Mouse (Mus musculus) MEL (cell line): Measurements from ENCODE around the gene Prdm16.

ENCODE experiments used
- CHD2 ChIP-seq: IDR thresholded peaks from 2 replicates; pipeline ENCODE4 v1.6.1; 2011; ENCODE audit warnings: low read length, improper control_type of control experiment
- CTCF ChIP-seq, 3 experiments: IDR thresholded peaks in 2 of 3; conservative IDR thresholded peaks in 1 of 3; 2 replicates each; pipeline ENCODE4 v1.5.1; 2011 to 2012; ENCODE audit warnings: low read length in 3 of 3, low read depth in 2 of 3, mild to moderate bottlenecking in 2 of 3, improper control_type of control experiment in 1 of 3, inconsistent platforms in 1 of 3, mixed read lengths in 1 of 3, moderate library complexity in 1 of 3; ENCODE audit not compliant: control insufficient read depth in 1 of 3, insufficient read depth in 1 of 3, poor library complexity in 1 of 3, severe bottlenecking in 1 of 3
- E2F4 ChIP-seq: IDR thresholded peaks from 2 replicates; pipeline ENCODE4 v1.6.1; 2011; ENCODE audit warnings: low read depth, low read length, improper control_type of control experiment, borderline replicate concordance
- EP300 ChIP-seq, 2 experiments: IDR thresholded peaks; 2 replicates each; pipeline ENCODE4 v1.6.1; 2011; ENCODE audit warnings: improper control_type of control experiment in 2 of 2, low read length in 2 of 2, low read depth in 1 of 2, mild to moderate bottlenecking in 1 of 2
- MAFK ChIP-seq: IDR thresholded peaks from 2 replicates; pipeline ENCODE4 v1.6.1; 2011; ENCODE audit warnings: low read depth, mild to moderate bottlenecking, low read length, improper control_type of control experiment, borderline replicate concordance
- POLR2A ChIP-seq, 2 experiments: IDR thresholded peaks; 2 replicates each; pipeline ENCODE4 v1.6.1; 2011 to 2012; ENCODE audit warnings: low read length in 2 of 2, mild to moderate bottlenecking in 2 of 2, control low read depth in 1 of 2, improper control_type of control experiment in 1 of 2, low read depth in 1 of 2, moderate library complexity in 1 of 2; ENCODE audit not compliant: control insufficient read depth in 1 of 2, insufficient read depth in 1 of 2, poor library complexity in 1 of 2
- TCF12 ChIP-seq: IDR thresholded peaks from 2 replicates; pipeline ENCODE4 v1.6.1; 2014; ENCODE audit warnings: low read depth, mild to moderate bottlenecking, inconsistent platforms, low read length, improper control_type of control experiment, moderate library complexity
- ZC3H11A ChIP-seq: IDR thresholded peaks from 2 replicates; pipeline ENCODE4 v1.6.1; 2012; ENCODE audit warnings: low read depth, mild to moderate bottlenecking, inconsistent platforms, low read length, improper control_type of control experiment
- ZNF384 ChIP-seq: IDR thresholded peaks from 2 replicates; pipeline ENCODE4 v1.6.1; 2012; ENCODE audit warnings: low read depth, mild to moderate bottlenecking, inconsistent platforms, low read length, improper control_type of control experiment

- no peak for TF ChIP-seq MAFK
- TF ChIP-seq POLR2A (IDR thresholded peaks at IDR 0.05; ENCODE audit: control insufficient read depth in 1 of 2, insufficient read depth in 1 of 2, low read depth in 1 of 2, low read length in 2 of 2, poor library complexity in 1 of 2) = no peak
- TF ChIP-seq CHD2 = no peak
- TF ChIP-seq E2F4 = no peak
- no peak for TF ChIP-seq ZC3H11A
- no peak for TF ChIP-seq CTCF (IDR thresholded peaks at IDR 0.05 in 2 of 3, conservative IDR thresholded peaks at IDR 0.05 in 1 of 3; ENCODE audit: control insufficient read depth in 1 of 3, insufficient read depth in 1 of 3, low read depth in 2 of 3, low read length in 3 of 3, poor library complexity in 1 of 3, severe bottlenecking in 1 of 3)
- TF ChIP-seq TCF12 = no peak
- no peak for TF ChIP-seq ZNF384
- TF ChIP-seq EP300 (IDR thresholded peaks at IDR 0.05; ENCODE audit: low read depth in 1 of 2, low read length in 2 of 2) = no peak
These were observed 300.9 kb downstream of the Prdm16 start, which contains the start of gene B230104I21Rik for GRCm38 (mm10) chr4:154335761-154336160.
